ENCODE assay signal across 30 mouse cellular contexts in the genomic region with DNA sequence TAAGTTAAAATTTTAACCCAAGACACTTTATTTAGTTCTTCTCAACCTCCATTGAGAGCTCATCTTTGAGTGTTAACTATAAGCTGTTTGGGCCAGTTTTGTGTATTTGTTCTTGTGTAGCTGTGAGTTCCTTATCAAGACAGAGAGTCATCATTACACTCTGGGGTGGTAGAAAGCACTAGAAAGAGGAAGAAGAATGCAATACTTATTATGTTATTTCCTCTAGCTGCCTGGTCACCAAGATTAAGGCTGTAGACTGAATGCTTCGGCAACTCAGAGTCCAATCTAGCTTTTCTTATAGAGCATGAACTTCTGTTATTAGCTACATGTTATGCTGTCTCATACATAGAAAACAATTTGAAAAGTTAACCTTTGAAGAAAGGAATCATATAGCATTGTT. TPM values are rescaled to one million over a fixed set of nuclear protein-coding genes. Genes with fewer than 3 reads are reported as not detected.
DNase-seq lines count a peak whose midpoint lies in the region; ATAC-seq and TF ChIP-seq lines count a peak whose summit lies in the region.
"Had no signal": no experiment of that assay in that cellular context is flagged by ENCODE, and none has a peak within 500 bp of the region (broad histone marks: within the 10 kb centered on the region; RNA-seq: fewer than 3 reads in every experiment).

No protein-coding gene starts in this region.

- peak overlapping the region; percentile 95 for H3K27ac ChIP-seq in gastrocnemius, adult 2 months
- no peak overlapping the region for H3K27ac ChIP-seq in forebrain, embryonic 10.5 days
- H3K27ac ChIP-seq: embryonic facial prominence, embryonic 13.5 days; embryonic facial prominence, embryonic 15.5 days; forebrain, embryonic 13.5 days; forebrain, embryonic 15.5 days had no signal

- no peaks in the 10 kb centered on the region for H3K9me3 ChIP-seq in forebrain, embryonic 10.5 days
- H3K9me3 ChIP-seq: embryonic facial prominence, embryonic 13.5 days; embryonic facial prominence, embryonic 15.5 days; forebrain, embryonic 13.5 days; forebrain, embryonic 15.5 days had no signal

- H3K4me3 ChIP-seq in gastrocnemius, adult 2 months = peak overlapping the region; percentile 81
- no peak overlapping the region for H3K4me3 ChIP-seq in forebrain, embryonic 10.5 days
- H3K4me3 ChIP-seq: embryonic facial prominence, embryonic 13.5 days; embryonic facial prominence, embryonic 15.5 days; erythroblast, embryonic 14.5 days; forebrain, embryonic 13.5 days; forebrain, embryonic 15.5 days had no signal

- DNase-seq in gastrocnemius, adult 2 months = no peak
- no peak for DNase-seq in gastrocnemius, adult 8-10 months (ENCODE audit: low spot score in 2 of 2)
- DNase-seq in forebrain, embryonic 10.5 days (ENCODE audit: extremely low spot score, low spot score) = no peak
- DNase-seq in thymus, postnatal 0 days (ENCODE audit: low spot score) = no peak
- DNase-seq: adrenal gland, adult 8-10 months; adrenal gland, postnatal 14 days; adrenal gland, postnatal 36 days; B cell, adult 2 months; cerebellum, adult 11 months; cerebellum, adult 18-20 months; cerebellum, adult 8-10 months; cerebellum, adult 9-11 months; cerebellum, postnatal 14 days; cerebellum, postnatal 36 days; embryo, embryonic 11 days; forebrain, postnatal 0 days had no signal

- intact Hi-C loops in gastrocnemius, adult 2 months (cut with DNase I) = no loop called here

- H3K4me1 ChIP-seq in forebrain, embryonic 10.5 days = peaks cover 16% of the 10 kb centered on the region
- H3K4me1 ChIP-seq: embryonic facial prominence, embryonic 15.5 days; forebrain, embryonic 15.5 days had no signal

- no peak for TF ChIP-seq CTCF in gastrocnemius, adult 2 months (IDR thresholded peaks at IDR 0.05)

- peaks cover 12% of the 10 kb centered on the region for H3K27me3 ChIP-seq in forebrain, embryonic 10.5 days (ENCODE audit: poor library complexity, severe bottlenecking)
- H3K27me3 ChIP-seq: CH12.LX; forebrain, embryonic 15.5 days; Patski had no signal

- ATAC-seq in hematopoietic stem cell, adult 5-6 weeks (replicated peaks in 1 of 2; ENCODE audit: insufficient read depth in 1 of 2, low FRiP score in 2 of 2, low TSS enrichment in 1 of 2, low read depth in 1 of 2, poor library complexity in 2 of 2, severe bottlenecking in 2 of 2) = peak; percentile 54 to 64; a peak in 3 of 4 replicates
- ATAC-seq: activated CD4-positive, CD25-positive, alpha-beta regulatory T cell, adult 4 months; CD4-positive, CD25-positive, alpha-beta regulatory T cell, adult 4 months; forebrain, embryonic 13.5 days; forebrain, embryonic 15.5 days; forebrain, postnatal 0 days; Patski had no signal

- 91% methylated on average over 1 of the region's 1 CpGs for WGBS in forebrain, embryonic 10.5 days

- H3K36me3 ChIP-seq in forebrain, embryonic 10.5 days (replicated peaks) = no peaks in the 10 kb centered on the region
- H3K36me3 ChIP-seq: embryonic facial prominence, embryonic 13.5 days; embryonic facial prominence, embryonic 15.5 days; forebrain, embryonic 15.5 days; G1E had no signal

RNA-seq across cellular contexts. Expression of a gene that starts 1.9 kb away (rescaled TPM):
- total RNA-seq in gastrocnemius, adult 2 months (2021) = 100 to 1,000 TPM in 1 of 2 experiments, 10 to 100 TPM in 1; 97.3 to 144 TPM
- 100 to 1,000 TPM; 111 to 148 (median 128) TPM for total RNA-seq in gastrocnemius, adult 8-10 months (2022)
- total RNA-seq in hematopoietic stem cell, adult 5-6 weeks (2017) = not detected in 2 replicates
- polyA plus RNA-seq in forebrain, embryonic 10.5 days (2016; fragmentation: Nextera tagmentation; extraction: Ambion mirVana) = not detected in 2 replicates
- 0.18 and 0.59 TPM in 2 replicates for polyA plus RNA-seq in thymus, postnatal 0 days (2015; fragmentation: Nextera tagmentation; extraction: Ambion mirVana)
- total RNA-seq: adrenal gland, adult 18-20 months; adrenal gland, adult 8-10 months; adrenal gland, postnatal 14 days; adrenal gland, postnatal 36 days; CH12.LX; common myeloid progenitor, adult 5-6 weeks; forebrain, postnatal 0 days; G1E had no signal
- polyA plus RNA-seq: CD4-positive, CD25-positive, alpha-beta regulatory T cell, adult 4 months; erythroblast, embryonic 14.5 days; forebrain, embryonic 11.5 days; forebrain, embryonic 13.5 days; forebrain, embryonic 15.5 days; forebrain, postnatal 0 days; G1E; Patski had no signal

RNA-seq across cellular contexts. Expression of a gene that starts 10.5 kb away (rescaled TPM):
- 1 to 10 TPM; 1.9 to 2.3 TPM for total RNA-seq in gastrocnemius, adult 2 months (2021)
- total RNA-seq in gastrocnemius, adult 8-10 months (2022) = 1 to 10 TPM; 1.6 to 2.3 (median 1.8) TPM
- not detected in 2 replicates for total RNA-seq in hematopoietic stem cell, adult 5-6 weeks (2017)
- 0.43 and 0.47 TPM in 2 replicates for polyA plus RNA-seq in forebrain, embryonic 10.5 days (2016; fragmentation: Nextera tagmentation; extraction: Ambion mirVana)
- 0.08 TPM in 1 of 2 replicates, not detected in the other for polyA plus RNA-seq in thymus, postnatal 0 days (2015; fragmentation: Nextera tagmentation; extraction: Ambion mirVana)
- total RNA-seq: adrenal gland, adult 18-20 months; adrenal gland, adult 8-10 months; adrenal gland, postnatal 14 days; adrenal gland, postnatal 36 days; CH12.LX; common myeloid progenitor, adult 5-6 weeks; forebrain, postnatal 0 days; G1E had no signal
- polyA plus RNA-seq: CD4-positive, CD25-positive, alpha-beta regulatory T cell, adult 4 months; erythroblast, embryonic 14.5 days; forebrain, embryonic 11.5 days; forebrain, embryonic 13.5 days; forebrain, embryonic 15.5 days; forebrain, postnatal 0 days; G1E; Patski had no signal

Comparison
In these comparisons a context has a peak if more than half of its experiments do, and no peak if none do; other contexts are left out.
1. RNA of a gene that starts 1.9 kb away (total RNA-seq): 97.3 to 144 TPM in gastrocnemius, adult 2 months and 111 to 148 TPM in gastrocnemius, adult 8-10 months; not detected in hematopoietic stem cell, adult 5-6 weeks; every median in the first group is over 10 times any median in the second.